Mouse (Mus musculus) kidney, adult 8-10 months (tissue): ENCODE measurements at regions not wholly inside any gene's neighbourhood (a gene's known extent, or its start where the extent isn't known, plus 50 kb on each side); places are given as distances from the start of the nearest gene placed in this dataset.

Experiments
- DNase-seq, 2 experiments: peaks; one replicate each; pipeline ENCODE4 v3.0.0; 2022

GRCm38 (mm10) chr7:39596403-39596802 is 78.8 kb downstream of the Zfp619 start:
- no peak for DNase-seq

DNA sequence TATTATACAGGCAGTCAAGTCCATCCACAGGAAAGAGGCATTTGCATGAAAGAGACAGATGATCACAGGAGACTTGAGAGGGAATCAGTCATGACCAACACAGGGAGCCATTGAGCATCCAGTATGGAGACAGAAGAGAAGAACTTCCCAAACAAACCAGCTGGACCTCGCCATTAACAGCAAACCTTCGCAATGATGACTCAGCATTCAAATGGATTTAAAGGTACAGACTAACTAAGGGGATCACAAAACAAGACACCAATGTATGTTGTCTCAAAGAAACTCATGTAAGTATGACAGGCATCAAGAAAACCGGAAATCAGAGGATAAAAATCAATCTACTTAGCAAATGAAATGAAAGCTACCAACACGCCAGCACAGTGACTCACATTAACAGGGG is 96.2 kb downstream of the Zfp619 start:
- DNase-seq: no peak

DNA sequence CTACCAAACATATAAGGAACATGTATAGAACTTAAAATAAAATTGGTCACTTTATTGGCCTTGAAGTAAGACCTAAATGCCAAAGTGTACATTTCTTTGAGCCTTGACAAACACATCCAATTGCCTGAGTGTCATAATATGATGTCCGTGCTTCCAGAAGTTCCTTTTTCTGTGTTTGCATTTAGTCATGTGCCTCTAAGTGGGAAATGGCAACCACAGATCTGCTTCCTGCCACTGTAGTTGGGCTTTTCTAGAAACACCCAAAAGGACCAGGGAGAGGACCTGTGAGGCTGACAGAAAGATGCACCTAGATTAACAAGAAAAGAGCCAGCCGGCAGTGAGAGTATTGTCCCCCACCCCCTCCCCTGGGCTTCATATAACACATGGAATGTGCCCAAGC is 97.5 kb downstream of the Zfp619 start:
- DNase-seq: no peak

DNA sequence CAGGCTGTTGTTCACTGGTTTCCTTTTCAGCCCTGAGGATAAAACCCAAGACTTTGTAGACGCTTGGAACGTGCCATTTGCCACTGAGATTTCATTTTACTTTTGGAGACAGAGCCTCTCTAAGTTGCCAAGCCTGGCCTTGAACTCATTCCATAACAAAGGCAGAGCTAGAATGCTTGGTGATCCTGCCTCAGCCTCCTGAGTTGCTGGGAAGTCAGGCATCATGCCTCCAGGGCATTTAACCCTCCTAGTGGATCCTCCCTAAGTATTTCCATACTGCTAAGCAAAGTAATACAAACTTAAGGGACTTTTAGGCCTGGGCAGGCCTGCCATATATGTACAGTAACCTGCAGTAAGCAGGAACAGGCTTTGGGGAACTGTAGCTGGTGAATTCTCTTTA is 104.2 kb downstream of the Zfp619 start:
- no peak for DNase-seq

DNA sequence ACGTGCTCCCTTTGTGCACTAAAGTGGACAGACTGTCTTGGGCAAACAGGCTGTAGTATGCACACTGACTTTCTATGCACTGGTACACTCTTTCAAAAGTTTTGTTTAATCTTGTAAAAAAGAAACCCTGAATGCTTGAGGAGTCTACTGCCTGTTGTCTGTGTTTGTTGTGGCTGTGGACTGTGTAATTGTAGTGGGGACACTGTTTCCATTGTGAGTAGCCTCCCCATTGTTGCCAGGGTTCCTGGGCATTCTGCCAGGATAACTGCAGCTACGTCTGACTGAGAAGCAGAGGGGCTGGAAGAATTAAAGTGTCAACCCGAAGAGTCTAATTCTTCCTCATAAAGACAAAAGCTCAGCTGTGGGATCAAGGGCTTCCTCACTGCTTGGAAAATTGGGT is 115.3 kb downstream of the Zfp619 start:
- no peak for DNase-seq

- no peak for DNase-seq
Measured at GRCm38 (mm10) chr7:39642333-39642732, 124.8 kb downstream of the Zfp619 start.

DNA sequence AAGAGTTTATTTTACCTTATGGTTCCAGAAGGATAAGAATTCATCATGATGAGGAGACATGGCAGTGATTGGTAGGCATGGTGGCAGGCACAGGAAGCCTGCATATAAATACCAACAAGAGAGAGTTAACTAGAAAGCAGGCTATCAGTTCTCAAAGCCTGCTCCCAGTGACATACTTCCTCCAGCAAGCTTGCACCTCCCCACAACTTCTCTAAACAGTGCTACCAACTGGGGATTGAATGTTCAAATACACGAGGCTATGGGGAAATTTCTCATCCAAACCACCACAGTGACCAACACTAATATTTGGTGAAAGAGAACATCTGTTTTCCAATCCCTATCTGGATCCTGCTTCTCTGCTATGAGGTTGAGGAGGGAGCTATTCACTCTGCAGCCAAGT is 125.8 kb downstream of the Zfp619 start:
- DNase-seq: no peak

GRCm38 (mm10) chr7:39650483-39651102 is 133.0 kb downstream of the Zfp619 start:
- DNase-seq: no peak

DNA sequence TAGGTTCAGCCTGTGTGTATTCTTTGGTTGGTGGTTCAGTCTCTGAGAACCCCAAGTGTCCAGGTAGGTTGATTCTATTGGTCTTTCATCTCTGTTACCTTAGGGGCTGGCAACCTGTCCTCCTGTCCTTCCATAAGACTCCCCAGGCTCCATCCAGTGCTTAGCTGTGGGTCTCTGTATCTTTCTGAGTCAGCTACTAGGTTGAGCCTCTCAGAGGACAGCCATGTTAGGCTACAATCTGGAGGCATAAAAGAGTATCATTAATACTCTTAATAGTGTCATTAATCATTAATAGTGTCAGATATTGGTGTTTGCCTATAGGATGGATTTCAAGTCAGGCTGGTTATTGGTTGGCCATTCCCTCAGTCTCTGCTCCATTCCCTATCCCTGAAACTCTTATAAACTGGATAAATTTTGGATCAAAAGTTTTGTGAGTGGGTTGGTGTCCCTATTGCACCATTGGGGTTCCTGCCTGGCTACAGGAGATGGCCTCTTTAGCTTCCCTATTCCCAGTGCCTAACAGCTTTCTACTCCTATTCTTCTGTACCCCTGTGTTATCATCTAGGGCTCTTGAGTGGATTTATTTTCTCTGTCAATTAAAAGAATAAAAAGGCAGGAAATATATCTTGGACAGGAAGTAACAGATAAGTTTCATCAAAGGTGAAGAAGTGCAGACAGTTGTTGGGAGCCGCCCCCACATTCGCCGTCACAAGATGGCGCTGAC is 137.2 kb downstream of the Zfp619 start:
- DNase-seq: no peak

DNA sequence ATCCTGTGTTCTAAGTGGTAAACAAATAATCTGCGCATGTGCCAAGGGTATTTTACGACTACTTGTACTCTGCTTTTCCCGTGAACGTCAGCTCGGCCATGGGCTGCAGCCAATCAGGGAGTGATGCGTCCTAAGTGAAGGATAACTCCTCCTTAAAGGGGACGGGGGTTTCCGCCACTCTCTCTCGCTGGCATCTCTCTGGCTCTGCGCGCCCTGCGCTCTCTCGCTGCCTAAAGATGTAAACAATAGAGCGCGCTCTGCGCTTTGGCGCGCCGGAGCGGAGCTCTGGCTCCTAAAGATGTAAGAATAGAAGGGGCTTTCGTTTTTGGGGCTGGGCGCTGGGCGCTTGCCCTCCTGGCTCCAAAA is 137.7 kb downstream of the Zfp619 start:
- peak; percentile 51 to 59 for DNase-seq

DNA sequence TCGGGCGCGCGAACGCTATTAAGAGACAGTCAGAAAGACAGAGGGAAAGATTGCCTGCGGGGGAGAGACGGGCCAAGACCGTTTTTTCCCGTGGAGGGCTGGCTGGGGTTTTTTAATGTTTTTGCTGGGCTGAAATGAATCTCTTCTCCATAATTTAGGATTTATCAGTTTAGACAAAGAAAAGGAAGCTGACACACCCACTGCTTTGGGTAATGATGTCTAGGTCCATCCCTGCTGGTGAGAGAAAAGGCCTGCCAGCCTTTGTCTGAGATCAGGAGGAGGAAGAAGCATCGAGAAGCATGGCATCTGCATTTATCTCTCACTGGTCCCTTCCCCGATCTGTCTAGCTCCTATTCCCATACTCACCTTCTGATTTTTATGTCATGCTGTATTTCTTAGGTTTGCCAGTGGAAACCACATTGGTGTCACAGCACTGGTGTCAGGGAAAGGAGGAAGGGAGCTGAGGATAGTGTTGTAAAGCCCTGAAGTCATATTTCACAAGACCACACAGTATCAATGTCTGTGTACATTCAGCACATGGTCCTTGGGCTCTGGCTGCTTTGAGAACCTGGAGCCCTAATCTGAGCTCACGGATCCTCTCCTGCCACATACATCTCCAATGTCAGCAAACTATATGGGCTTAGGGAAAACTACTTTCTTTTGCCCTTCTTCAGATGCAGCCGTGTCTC is 138.3 kb downstream of the Zfp619 start:
- DNase-seq: no peak

DNA sequence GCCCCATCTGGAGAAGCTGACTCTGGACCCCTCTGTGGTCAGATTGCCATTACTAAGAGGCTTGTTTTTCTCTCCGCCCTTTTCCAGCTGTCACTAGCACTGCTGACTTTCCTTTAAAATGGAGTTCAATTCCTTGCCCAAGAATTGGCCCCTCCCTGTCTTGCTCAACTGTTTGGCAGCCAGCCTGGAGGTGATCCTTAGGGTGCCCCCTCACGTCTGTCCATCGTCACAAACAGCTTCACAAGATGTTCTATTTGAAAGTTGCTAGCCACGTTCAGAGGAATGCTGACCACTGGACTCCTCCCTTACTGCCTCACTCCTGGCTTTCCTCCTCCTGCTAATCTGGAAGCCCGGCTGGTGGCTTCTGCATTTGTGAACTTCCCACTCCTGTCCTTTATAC is 142.0 kb downstream of the Zfp619 start:
- peak in 1 of 2 experiments; percentile 33 for DNase-seq

DNA sequence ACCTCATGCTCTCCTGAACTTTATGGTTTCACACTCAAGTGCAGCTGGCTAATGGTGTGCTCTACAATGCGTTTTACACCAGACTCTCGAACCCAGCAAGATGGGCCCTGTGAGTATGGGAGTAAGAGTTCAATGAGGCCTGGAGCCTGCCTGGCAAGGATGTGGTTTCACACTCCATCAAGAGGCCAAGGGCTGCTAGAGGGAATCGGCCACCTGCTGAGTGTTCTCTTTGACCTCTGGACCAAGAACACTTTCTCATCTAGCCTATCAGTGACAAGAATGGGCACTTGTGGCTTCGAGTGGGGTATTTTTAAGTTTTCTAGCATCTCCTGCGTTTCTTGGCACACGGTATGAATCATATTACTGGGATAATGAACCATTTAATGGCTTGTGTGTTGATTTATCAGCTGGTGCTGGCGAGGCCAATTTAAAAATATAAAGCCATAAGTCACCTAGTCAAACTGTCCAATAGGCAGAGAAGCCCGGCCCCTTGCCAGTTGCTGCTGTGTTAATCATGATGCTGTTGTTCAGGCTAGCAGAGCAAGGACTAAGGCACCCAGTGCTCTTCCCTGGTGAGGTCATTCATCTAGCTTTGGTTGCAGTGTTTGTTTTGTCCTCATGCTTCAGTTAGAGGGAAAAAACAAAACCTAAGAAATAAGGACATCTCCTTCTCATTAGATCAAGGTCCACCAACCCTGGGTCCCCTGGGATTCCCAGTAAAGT is 157.7 kb downstream of the Zfp619 start:
- peak; percentile 10 to 54 for DNase-seq

DNA sequence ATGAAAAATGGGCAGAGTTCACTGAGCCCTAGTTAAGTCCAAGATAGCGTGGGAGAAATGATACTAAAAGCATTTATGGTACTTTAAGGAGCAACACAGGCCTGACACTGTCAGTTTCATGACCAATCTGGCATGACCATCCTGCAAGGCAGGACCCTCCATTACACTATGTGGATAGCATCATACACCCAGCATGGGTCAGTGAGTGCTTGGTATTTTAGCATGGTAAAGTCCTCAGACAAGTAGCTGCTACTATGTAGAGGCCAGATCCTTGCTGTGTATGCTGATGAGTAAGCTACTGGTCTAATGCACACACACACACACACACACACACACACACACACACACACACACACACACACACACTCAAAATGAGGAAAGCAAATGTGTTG is 158.3 kb downstream of the Zfp619 start:
- no peak for DNase-seq

- DNase-seq: peak in 1 of 2 experiments; percentile 26
Measured at GRCm38 (mm10) chr7:39680411-39680810, 162.8 kb downstream of the Zfp619 start.

DNA sequence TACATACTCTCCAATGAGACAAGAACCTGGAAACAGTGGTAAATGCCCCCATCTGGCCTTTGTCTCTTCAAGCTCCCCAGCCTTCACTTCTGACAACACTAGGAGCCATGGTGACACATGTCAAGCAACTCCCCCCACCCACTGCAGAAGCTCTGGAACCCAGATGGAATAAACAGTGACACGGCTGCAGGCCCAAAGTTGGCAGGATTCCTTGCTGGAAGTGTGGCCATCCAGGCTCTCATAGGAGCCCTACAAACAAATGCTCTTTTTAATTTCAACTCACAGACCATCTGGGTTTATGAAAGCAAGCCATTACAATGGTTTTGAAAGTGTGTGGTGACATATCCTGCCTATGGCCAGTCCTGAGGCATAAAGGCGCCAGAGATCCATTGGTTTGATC is 179.0 kb downstream of the Zfp619 start:
- no peak for DNase-seq

GRCm38 (mm10) chr7:39701506-39701905 is 183.9 kb downstream of the Zfp619 start:
- no peak for DNase-seq

GRCm38 (mm10) chr7:39705118-39706095 is 187.8 kb downstream of the Zfp619 start:
- no peak for DNase-seq

DNA sequence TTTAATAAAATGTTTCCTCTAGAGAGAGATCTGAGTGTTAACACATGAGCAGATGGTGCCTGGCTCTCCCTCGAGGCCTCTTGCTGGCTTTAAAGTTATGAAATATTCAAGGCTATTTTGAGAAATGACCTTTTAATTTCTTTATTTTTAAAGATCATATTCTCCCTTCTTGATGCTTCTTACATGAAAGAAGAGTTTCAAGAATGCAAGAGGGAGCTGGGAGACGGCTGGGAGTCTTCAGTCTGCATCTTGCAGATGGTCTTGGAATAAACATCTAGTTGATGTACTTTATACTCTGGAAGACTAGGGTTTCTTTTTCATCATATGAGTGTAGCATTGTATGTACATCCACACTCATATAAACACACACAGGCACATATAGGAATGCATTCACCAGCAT is 189.0 kb downstream of the Zfp619 start:
- no peak for DNase-seq

DNA sequence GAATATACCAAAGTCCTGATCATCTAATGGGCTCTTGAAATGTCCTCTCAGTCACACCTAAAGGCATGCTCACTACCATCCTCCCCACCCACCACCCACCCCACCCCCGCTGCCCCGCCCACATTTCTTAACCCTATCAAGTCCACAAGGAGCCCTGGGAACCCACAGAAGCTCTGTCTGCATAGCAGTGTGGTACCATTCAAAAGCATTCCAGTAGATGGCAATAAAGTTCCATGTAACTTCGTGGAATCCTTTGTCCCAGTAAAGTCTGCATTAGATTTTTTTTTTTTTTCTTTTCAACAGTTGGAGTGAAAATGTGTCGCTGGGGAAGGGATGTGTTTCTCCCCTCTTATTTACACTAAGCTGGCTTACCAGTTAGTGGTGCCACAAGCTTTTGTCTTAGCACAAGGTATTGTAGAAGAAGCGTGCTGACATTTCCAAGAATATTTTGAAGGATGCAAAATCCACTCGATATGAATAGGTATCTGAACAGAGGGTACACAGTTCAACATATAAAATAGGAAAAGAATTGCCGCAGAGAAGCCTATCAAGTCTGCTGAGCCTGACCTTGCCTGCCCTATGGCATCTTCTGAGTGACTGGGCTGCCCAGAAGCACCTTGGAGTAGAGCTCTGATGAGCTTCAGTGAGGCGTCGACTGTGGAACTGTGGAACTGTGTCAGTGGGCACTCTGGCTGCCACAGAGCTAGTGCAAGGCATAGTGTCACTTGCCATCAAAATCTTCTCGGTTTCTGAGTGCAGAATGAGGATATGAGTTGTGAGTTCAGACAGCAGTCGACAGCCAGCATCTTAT is 199.0 kb downstream of the Zfp619 start:
- DNase-seq: peak; percentile 5 to 15

GRCm38 (mm10) chr7:39727935-39728557 is 210.5 kb downstream of the Zfp619 start:
- no peak for DNase-seq
